Mouse (Mus musculus): ENCODE data around the gene Csrp1.

DNA sequence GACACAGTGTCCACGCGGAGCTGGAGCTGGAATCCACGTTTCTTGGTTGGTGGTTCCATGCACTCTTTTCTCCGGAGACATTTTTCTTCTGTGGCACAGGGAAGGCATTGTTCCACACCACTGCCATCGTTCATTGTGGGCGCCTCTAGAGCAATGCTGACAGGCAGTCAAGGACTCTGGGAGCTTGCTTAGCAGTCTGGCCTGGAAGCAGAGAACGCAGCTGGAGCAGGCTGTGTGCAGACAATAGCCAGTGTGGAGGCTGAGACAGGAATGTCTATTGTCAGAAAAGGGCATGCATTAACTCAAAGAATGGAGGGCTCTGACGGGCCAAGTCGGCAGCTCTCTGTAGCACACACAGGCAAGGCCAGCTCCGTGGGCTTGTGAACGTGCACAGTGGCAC is 25.7 kb upstream of the Csrp1 start:
- no peak for TF ChIP-seq POLR2A (IDR thresholded peaks at IDR 0.05; ENCODE audit: insufficient read length, low read depth)
- TF ChIP-seq TCF12 (IDR thresholded peaks at IDR 0.05; ENCODE audit: insufficient read depth, poor library complexity, severe bottlenecking) = no peak
